22 mouse cellular contexts compared by ENCODE assay signal in the genomic region with DNA sequence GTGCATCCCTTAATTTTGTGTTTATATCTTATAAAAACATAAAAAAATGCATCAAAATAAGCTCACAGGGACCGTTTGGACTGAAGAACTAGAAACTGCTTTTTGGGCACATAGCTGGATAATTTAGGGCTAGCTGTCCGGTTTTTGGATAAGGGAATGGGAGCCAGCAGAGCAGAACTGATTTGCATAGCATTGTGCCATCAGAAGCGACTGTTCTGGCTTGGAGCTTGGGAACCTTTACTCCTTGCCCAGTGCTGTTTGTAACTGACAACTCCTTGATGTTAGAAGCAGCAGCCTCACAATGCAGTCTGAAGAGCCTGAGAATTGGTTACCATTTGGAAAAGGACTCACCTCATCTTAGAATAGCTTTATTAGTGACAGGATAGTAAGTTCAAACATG. TPM values are rescaled to one million over a fixed set of nuclear protein-coding genes. Genes with fewer than 3 reads are reported as not detected.
DNase-seq lines count a peak whose midpoint lies in the region; ATAC-seq and TF ChIP-seq lines count a peak whose summit lies in the region.
"Had no signal": no experiment of that assay in that cellular context is flagged by ENCODE, and none has a peak within 500 bp of the region (broad histone marks: within the 10 kb centered on the region; RNA-seq: fewer than 3 reads in every experiment).

No protein-coding gene starts in this region.

- TF ChIP-seq EP300 in liver, postnatal 0 days (IDR thresholded peaks at IDR 0.05; ENCODE audit: low read depth): no peak

- H3K9ac ChIP-seq in hindbrain, postnatal 0 days (replicated peaks; ENCODE audit: low read length): no peak overlapping the region
- H3K9ac ChIP-seq in hindbrain, embryonic 12.5 days: no peak overlapping the region
- H3K9ac ChIP-seq in liver, adult 2 months (ENCODE audit: low read depth, low read length): no peak overlapping the region
- no peak overlapping the region for H3K9ac ChIP-seq in liver, postnatal 0 days (replicated peaks)
- H3K9ac ChIP-seq: hindbrain, embryonic 13.5 days; intestine, embryonic 15.5 days had no signal

- H3K9me3 ChIP-seq in hindbrain, postnatal 0 days (ENCODE audit: low read length): no peaks in the 10 kb centered on the region
- H3K9me3 ChIP-seq in hindbrain, embryonic 12.5 days (replicated peaks): no peaks in the 10 kb centered on the region
- no peaks in the 10 kb centered on the region for H3K9me3 ChIP-seq in liver, postnatal 0 days (ENCODE audit: low read length)
- H3K9me3 ChIP-seq: embryonic facial prominence, embryonic 10.5 days; forebrain, embryonic 10.5 days; hindbrain, embryonic 13.5 days; intestine, embryonic 15.5 days had no signal

- no peak for TF ChIP-seq POLR2A in liver, adult 2 months (IDR thresholded peaks at IDR 0.05; ENCODE audit: extremely low read depth, insufficient read depth, low read length)

- WGBS in hindbrain, postnatal 0 days: 50% methylated on average over 3 of the region's 3 CpGs
- 65% methylated on average over 3 of the region's 3 CpGs for WGBS in hindbrain, embryonic 12.5 days
- WGBS in liver, adult 2 months: 62% methylated on average over 3 of the region's 3 CpGs
- 70% methylated on average over 3 of the region's 3 CpGs for WGBS in liver, postnatal 0 days (ENCODE audit: insufficient replicate concordance)

- peaks cover 6% of the 10 kb centered on the region for H3K79me2 ChIP-seq in liver, adult 2 months (ENCODE audit: control insufficient read depth, insufficient read depth, low read length)

- H3K27me3 ChIP-seq in hindbrain, postnatal 0 days (ENCODE audit: insufficient read depth, low read length): no peaks in the 10 kb centered on the region
- H3K27me3 ChIP-seq in hindbrain, embryonic 12.5 days: no peaks in the 10 kb centered on the region
- no peaks in the 10 kb centered on the region for H3K27me3 ChIP-seq in liver, adult 2 months (ENCODE audit: control insufficient read depth, insufficient read depth, low read length)
- H3K27me3 ChIP-seq in liver, postnatal 0 days (ENCODE audit: insufficient read depth, low read length): no peaks in the 10 kb centered on the region
- H3K27me3 ChIP-seq: hindbrain, embryonic 13.5 days; intestine, embryonic 15.5 days had no signal

- H3K4me2 ChIP-seq in hindbrain, postnatal 0 days (ENCODE audit: low read depth, low read length): no peak overlapping the region
- H3K4me2 ChIP-seq in hindbrain, embryonic 12.5 days (replicated peaks): no peak overlapping the region
- no peak overlapping the region for H3K4me2 ChIP-seq in liver, postnatal 0 days (ENCODE audit: low read depth, low read length)
- H3K4me2 ChIP-seq: hindbrain, embryonic 13.5 days; intestine, embryonic 15.5 days had no signal

- TF ChIP-seq CTCF in hindbrain, postnatal 0 days (IDR thresholded peaks at IDR 0.05; ENCODE audit: low read depth): no peak
- no peak for TF ChIP-seq CTCF in liver, adult 2 months (IDR thresholded peaks at IDR 0.05; ENCODE audit: low read depth, low read length)
- no peak for TF ChIP-seq CTCF in liver, postnatal 0 days (IDR thresholded peaks at IDR 0.05; ENCODE audit: low read depth)

- no peak overlapping the region for H3K4me3 ChIP-seq in hindbrain, postnatal 0 days (ENCODE audit: low read length)
- H3K4me3 ChIP-seq in hindbrain, embryonic 12.5 days: no peak overlapping the region
- no peak overlapping the region for H3K4me3 ChIP-seq in liver, adult 2 months (ENCODE audit: insufficient read depth, low read depth, low read length)
- H3K4me3 ChIP-seq in liver, postnatal 0 days (ENCODE audit: low read depth, low read length): no peak overlapping the region
- H3K4me3 ChIP-seq: embryonic facial prominence, embryonic 10.5 days; erythroblast, embryonic 14.5 days; forebrain, embryonic 10.5 days; heart, adult 2 months; hindbrain, embryonic 13.5 days; intestine, embryonic 15.5 days had no signal

- peak; percentile 29 for DNase-seq in cerebellum, adult 9-10 months
- no peak for DNase-seq in cerebellum, postnatal 25 days
- no peak for DNase-seq in hindbrain, postnatal 0 days (ENCODE audit: low spot score)
- DNase-seq in liver, adult 2 months (ENCODE audit: extremely low read depth, low read depth, low spot score): peak; percentile 37
- DNase-seq in liver, postnatal 0 days: no peak
- no peak for DNase-seq in right cerebral cortex, adult 2 months (ENCODE audit: low spot score in 2 of 2)
- DNase-seq: adrenal gland, postnatal 14 days; B cell, adult 2 months; cerebellum, adult 11-12 months; cerebellum, adult 9-11 months; gastrocnemius, postnatal 36 days; heart, adult 2 months; heart, postnatal 10 days; heart, postnatal 4 days had no signal

- H3K36me3 ChIP-seq in hindbrain, postnatal 0 days (ENCODE audit: insufficient read depth, low read length): no peaks in the 10 kb centered on the region
- no peaks in the 10 kb centered on the region; the same call in 1 of the 2 replicates for H3K36me3 ChIP-seq in hindbrain, embryonic 12.5 days
- H3K36me3 ChIP-seq in liver, adult 2 months (ENCODE audit: control insufficient read depth, insufficient read depth, low read length): peaks cover 3% of the 10 kb centered on the region; the same call in 1 of the 2 replicates
- H3K36me3 ChIP-seq in liver, postnatal 0 days (replicated peaks; ENCODE audit: insufficient read depth, low read length): no peaks in the 10 kb centered on the region
- H3K36me3 ChIP-seq: hindbrain, embryonic 13.5 days had no signal

- no peaks in the 10 kb centered on the region; the same call in 1 of the 2 replicates for H3K4me1 ChIP-seq in hindbrain, postnatal 0 days (ENCODE audit: insufficient read depth, low read length)
- H3K4me1 ChIP-seq in hindbrain, embryonic 12.5 days: peaks cover 36% of the 10 kb centered on the region
- peaks cover 18% of the 10 kb centered on the region for H3K4me1 ChIP-seq in liver, adult 2 months (ENCODE audit: control insufficient read depth, insufficient read depth, low read length)
- peaks cover 22% of the 10 kb centered on the region for H3K4me1 ChIP-seq in liver, postnatal 0 days (ENCODE audit: insufficient read depth)

- H3K27ac ChIP-seq in hindbrain, postnatal 0 days: peak overlapping the region; percentile 22; the same call in 1 of the 2 replicates
- no peak overlapping the region for H3K27ac ChIP-seq in hindbrain, embryonic 12.5 days
- no peak overlapping the region for H3K27ac ChIP-seq in liver, adult 2 months (replicated peaks; ENCODE audit: insufficient read depth, low read depth, low read length)
- no peak overlapping the region for H3K27ac ChIP-seq in liver, postnatal 0 days (ENCODE audit: low read depth)
- H3K27ac ChIP-seq: embryonic facial prominence, embryonic 10.5 days; forebrain, embryonic 10.5 days; hindbrain, embryonic 13.5 days; intestine, embryonic 15.5 days had no signal

- ATAC-seq in hindbrain, postnatal 0 days: no peak
- no peak for ATAC-seq in hindbrain, embryonic 12.5 days (ENCODE audit: low FRiP score)
- ATAC-seq in liver, postnatal 0 days: no peak
- ATAC-seq: forebrain, embryonic 14.5 days; intestine, embryonic 15.5 days had no signal

RNA-seq across cellular contexts. Expression of a gene that starts 52.2 kb away (rescaled TPM):
- total RNA-seq in hindbrain, postnatal 0 days (2014; rRNA removed): 11.4 and 13.1 TPM in 2 replicates
- polyA plus RNA-seq in hindbrain, postnatal 0 days (2015; fragmentation: Nextera tagmentation; extraction: Ambion mirVana): 8.4 and 8.8 TPM in 2 replicates
- 25.9 and 27.9 TPM in 2 replicates for polyA plus RNA-seq in hindbrain, embryonic 12.5 days (2016; fragmentation: Nextera tagmentation; extraction: Ambion mirVana)
- 23.0 and 25.9 TPM in 2 replicates for total RNA-seq in liver, adult 2 months (2014; rRNA removed)
- polyA plus RNA-seq in liver, adult 2 months (2012; rRNA removed): 7.5 and 11.4 TPM in 2 replicates
- 9.1 and 10.7 TPM in 2 replicates for polyA plus RNA-seq in liver, postnatal 0 days (2015; fragmentation: Nextera tagmentation; extraction: Ambion mirVana)
- total RNA-seq: MEL had no signal
- polyA plus RNA-seq: erythroblast, embryonic 14.5 days had no signal

Comparison
In these comparisons a context has a peak if more than half of its experiments do, and no peak if none do; other contexts are left out.
1. DNase-seq: peak in cerebellum, adult 9-10 months (single experiment) and liver, adult 2 months (single experiment); none in cerebellum, postnatal 25 days (0 of 2), hindbrain, postnatal 0 days (single experiment), liver, postnatal 0 days (single experiment) and right cerebral cortex, adult 2 months (0 of 2).